Mouse (Mus musculus) cortical plate, adult 2 months (tissue): ENCODE measurements around the gene Gm37240.

Experiments used
- CTCF ChIP-seq: fragments of 200-500 bp; IDR thresholded peaks from 2 replicates; pipeline ENCODE4 v1.5.1; 2011; ENCODE audit warnings: mild to moderate bottlenecking, control low read depth, low read length; ENCODE audit not compliant: insufficient read depth; ENCODE audit errors: extremely low read depth
- POLR2A ChIP-seq: fragments of 200-500 bp; IDR thresholded peaks from 2 replicates; pipeline ENCODE4 v1.6.1; 2011; ENCODE audit warnings: mild to moderate bottlenecking, low read length, control low read depth; ENCODE audit not compliant: insufficient read depth; ENCODE audit errors: extremely low read depth

GRCm38 (mm10) chr3:85172532-85172931, 714.8 kb downstream of the Gm37240 start:
- no peak for TF ChIP-seq CTCF
- TF ChIP-seq POLR2A, result no peak
